Mouse (Mus musculus) adrenal gland, adult 2 months (tissue): ENCODE measurements around the gene Relch. TPM values are rescaled to one million over a fixed set of nuclear protein-coding genes. Genes with fewer than 3 reads are reported as not detected.

Experiments
- DNase-seq: peaks from one replicate; pipeline ENCODE4 v3.0.0; 2021
- polyA plus RNA-seq: library from polyadenylated mRNA; depleted of rRNA; stranded (reverse); fragments of >200 nt; gene quantifications from 2 replicates; pipeline ENCODE4 v1.2.3, GENCODE M21; 2012; rRNA removed
- total RNA-seq, 2 experiments: library from RNA; stranded (reverse); gene quantifications; 2 replicates each; pipeline ENCODE4 v1.2.3; 2021

Relch gene
- total and polyA plus RNA-seq, 3 experiments: 29.1 to 37.9 (median 32.8) TPM

GRCm38 (mm10) chr1:105795705-105796104 lies 132.0 kb downstream of the Relch start:
- DNase-seq: no peak

- DNase-seq: no peak
Measured at GRCm38 (mm10) chr1:105800570-105800969, 136.9 kb downstream of the Relch start.

- no peak for DNase-seq
Measured at GRCm38 (mm10) chr1:105801252-105801651, 137.6 kb downstream of the Relch start.

DNA sequence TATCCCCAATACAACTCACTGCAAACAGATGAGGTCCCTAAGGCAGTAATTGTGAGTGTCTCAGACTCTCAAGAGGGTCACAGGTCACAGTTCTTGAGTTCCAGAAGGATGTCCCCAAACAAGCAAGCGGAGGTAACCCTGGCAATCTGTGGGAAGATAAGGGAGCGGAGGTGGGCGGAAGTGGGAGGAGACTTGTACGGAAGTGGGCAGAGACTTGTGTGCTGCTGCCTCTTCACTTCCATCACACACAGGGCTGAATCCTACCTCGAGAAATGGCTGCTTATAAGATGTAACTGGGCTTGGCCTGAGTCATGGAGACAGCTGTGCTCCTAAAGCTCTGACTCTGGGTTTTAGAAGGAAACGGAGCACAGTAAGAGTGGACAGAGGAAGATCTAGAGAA lies 139.3 kb downstream of the Relch start:
- DNase-seq: no peak

DNA sequence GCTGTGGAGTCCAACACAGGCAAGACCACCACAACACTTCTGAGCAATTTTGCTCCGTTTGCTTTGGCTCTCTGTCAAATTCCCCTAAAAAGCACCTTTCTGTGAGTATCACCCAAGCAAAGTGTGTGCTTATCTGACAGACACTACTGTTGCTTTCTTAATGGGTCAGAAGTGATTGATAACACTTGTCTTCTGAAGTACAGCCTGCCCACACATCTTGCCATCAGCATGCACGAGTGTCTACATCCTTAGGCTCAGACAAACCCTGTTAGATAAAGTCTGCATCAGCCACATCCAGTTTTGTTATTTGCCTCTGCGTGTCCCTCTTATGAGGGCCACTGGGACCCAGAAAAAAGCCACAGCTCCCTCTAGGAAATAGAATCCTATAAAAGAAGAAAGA lies 140.6 kb downstream of the Relch start:
- DNase-seq: no peak

Other genes with a start within 250 kb of the Relch start
- gene Pign, start 184 bp upstream of the Relch start, total RNA-seq: 10 to 100 TPM; 28.1 to 39.4 TPM
- 6.7 and 11.3 TPM in 2 replicates for gene Pign, start 184 bp upstream of the Relch start, polyA plus RNA-seq
- gene Tnfrsf11a, start 116.9 kb downstream of the Relch start, total RNA-seq: 1 to 10 TPM; 2.4 to 4.7 TPM
- 2.7 and 3.6 TPM in 2 replicates for gene Tnfrsf11a, start 116.9 kb downstream of the Relch start, polyA plus RNA-seq